Mouse (Mus musculus) stomach, postnatal 0 days (tissue): ENCODE data around the gene Ier3.
A peak's percentile ranks its signal among the peaks of the same experiment; 100 is the strongest.

Experiments used
- CTCF ChIP-seq: IDR thresholded peaks from 2 replicates; pipeline ENCODE4 v1.5.1; 2016; ENCODE audit warnings: antibody characterized with exemption, low read depth, mild to moderate bottlenecking, moderate library complexity
- EP300 ChIP-seq: optimal IDR thresholded peaks from 2 replicates; pipeline ENCODE3; 2016; ENCODE audit warnings: antibody characterized with exemption

- TF ChIP-seq CTCF (peak; percentile 95), EP300 (no peak)
Measured at GRCm38 (mm10) chr17:35829737-35830136, 8.3 kb downstream of the Ier3 start.
